Mouse (Mus musculus): ENCODE results near the gene Tjp1. TPM values are rescaled to one million over a fixed set of nuclear protein-coding genes. Genes with fewer than 3 reads are reported as not detected.

The Tjp1 gene
- polyA plus RNA-seq, 1 experiment from 2014 or later, result 30.3 TPM

GRCm38 (mm10) chr7:65360278-65360677 is 167.3 kb downstream of the Tjp1 start:
- Histone ChIP-seq H3K27me3 (ENCODE audit: control insufficient read depth, insufficient read depth, low read length) (no peaks in the 10 kb centered on the region), H3K27ac (ENCODE audit: low read depth, low read length) (no peak overlapping the region), H3K4me1 (replicated peaks; ENCODE audit: control insufficient read depth, insufficient read depth, low read length) (no peaks in the 10 kb centered on the region; the same call in 1 of the 2 replicates), H3K9me3 (ENCODE audit: control insufficient read depth, low read length) (no peaks in the 10 kb centered on the region), H3K9ac (ENCODE audit: low read length) (no peak overlapping the region), H3K36me3 (ENCODE audit: control insufficient read depth, insufficient read depth, low read length) (no peaks in the 10 kb centered on the region), H3K4me2 (ENCODE audit: low read depth, low read length, severe bottlenecking) (no peak overlapping the region), H3K4me3 (ENCODE audit: low read depth, low read length) (no peak overlapping the region)
- 78% methylated on average over 3 of the region's 3 CpGs for WGBS
- DNase-seq (ENCODE audit: low spot score) (no peak), ATAC-seq (replicated peaks; ENCODE audit: low FRiP score) (no peak)

- Histone ChIP-seq H3K9ac (ENCODE audit: low read length) (no peak overlapping the region), H3K4me3 (ENCODE audit: low read depth, low read length) (no peak overlapping the region), H3K4me1 (replicated peaks; ENCODE audit: control insufficient read depth, insufficient read depth, low read length) (no peaks in the 10 kb centered on the region; the same call in 1 of the 2 replicates), H3K27ac (ENCODE audit: low read depth, low read length) (no peak overlapping the region), H3K27me3 (ENCODE audit: control insufficient read depth, insufficient read depth, low read length) (no peaks in the 10 kb centered on the region), H3K4me2 (ENCODE audit: low read depth, low read length, severe bottlenecking) (no peak overlapping the region), H3K36me3 (ENCODE audit: control insufficient read depth, insufficient read depth, low read length) (no peaks in the 10 kb centered on the region), H3K9me3 (ENCODE audit: control insufficient read depth, low read length) (no peaks in the 10 kb centered on the region)
- DNase-seq (ENCODE audit: low spot score) (no peak), ATAC-seq (replicated peaks; ENCODE audit: low FRiP score) (no peak)
- 86% methylated on average over 8 of the region's 8 CpGs for WGBS
Measured at GRCm38 (mm10) chr7:65359774-65360173, 167.8 kb downstream of the Tjp1 start.

GRCm38 (mm10) chr7:65357538-65357937 is 170.0 kb downstream of the Tjp1 start:
- H3K9ac ChIP-seq (ENCODE audit: low read length), result no peak overlapping the region

DNA sequence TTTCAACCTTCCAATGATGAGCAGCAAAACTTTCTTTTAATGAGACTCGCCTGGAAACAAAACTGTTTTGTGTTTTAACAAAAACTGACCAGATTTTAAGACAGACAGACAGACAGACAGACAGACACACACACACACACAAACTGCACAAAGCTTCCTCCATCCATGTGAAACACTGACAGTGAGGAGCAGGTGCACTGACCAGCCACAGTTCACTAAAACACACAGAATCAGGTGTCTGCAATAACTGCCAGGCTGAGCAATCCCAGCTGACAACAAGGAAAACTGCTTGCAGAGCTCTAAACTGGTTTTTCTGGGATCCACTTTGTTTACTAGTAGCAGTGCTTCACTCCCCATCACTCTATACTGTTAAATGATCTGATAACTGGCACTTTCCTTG is 171.4 kb downstream of the Tjp1 start:
- WGBS, result 78% methylated on average over 1 of the region's 1 CpGs
- ATAC-seq (replicated peaks; ENCODE audit: low FRiP score) (no peak), DNase-seq (ENCODE audit: low spot score) (no peak)
- Histone ChIP-seq H3K4me2 (ENCODE audit: low read depth, low read length, severe bottlenecking) (no peak overlapping the region), H3K27ac (ENCODE audit: low read depth, low read length) (no peak overlapping the region), H3K9me3 (ENCODE audit: control insufficient read depth, low read length) (no peaks in the 10 kb centered on the region), H3K36me3 (ENCODE audit: control insufficient read depth, insufficient read depth, low read length) (no peaks in the 10 kb centered on the region), H3K9ac (ENCODE audit: low read length) (no peak overlapping the region), H3K4me1 (replicated peaks; ENCODE audit: control insufficient read depth, insufficient read depth, low read length) (no peaks in the 10 kb centered on the region; the same call in 1 of the 2 replicates), H3K4me3 (ENCODE audit: low read depth, low read length) (no peak overlapping the region), H3K27me3 (ENCODE audit: control insufficient read depth, insufficient read depth, low read length) (no peaks in the 10 kb centered on the region)

More at GRCm38 (mm10) chr7:65357538-65357937, 170.0 kb downstream of the Tjp1 start:
- no peaks in the 10 kb centered on the region for H3K27me3 ChIP-seq (ENCODE audit: control insufficient read depth, insufficient read depth, low read length)
- H3K4me2 ChIP-seq (ENCODE audit: low read depth, low read length, severe bottlenecking), result no peak overlapping the region
- no peaks in the 10 kb centered on the region for H3K36me3 ChIP-seq (ENCODE audit: control insufficient read depth, insufficient read depth, low read length)
- DNase-seq (ENCODE audit: low spot score) (no peak), ATAC-seq (replicated peaks; ENCODE audit: low FRiP score) (no peak)
- H3K9me3 ChIP-seq (ENCODE audit: control insufficient read depth, low read length), result no peaks in the 10 kb centered on the region
- H3K4me3 ChIP-seq (ENCODE audit: low read depth, low read length), result no peak overlapping the region
- 67% methylated on average over 1 of the region's 1 CpGs for WGBS
- H3K4me1 ChIP-seq (replicated peaks; ENCODE audit: control insufficient read depth, insufficient read depth, low read length), result no peaks in the 10 kb centered on the region; the same call in 1 of the 2 replicates
- H3K27ac ChIP-seq (ENCODE audit: low read depth, low read length), result no peak overlapping the region

DNA sequence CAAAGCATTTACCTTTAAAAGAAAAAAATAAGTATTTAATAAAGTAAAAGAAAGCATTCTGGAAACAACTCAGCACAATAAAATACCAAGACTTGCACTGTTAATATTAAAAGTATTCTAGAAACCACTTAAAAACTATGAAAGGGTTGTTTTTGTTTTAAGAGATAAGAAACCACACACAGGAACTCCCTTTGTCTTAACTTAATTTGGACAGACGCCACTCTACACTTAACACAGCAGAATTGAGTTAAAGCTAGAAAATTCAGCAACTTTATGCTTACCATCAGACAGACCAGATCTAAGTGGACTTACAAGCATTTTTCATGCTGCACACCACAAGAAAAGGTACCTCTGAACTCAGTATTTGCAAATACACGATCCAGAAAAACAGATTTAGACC is 172.7 kb downstream of the Tjp1 start:
- no peaks in the 10 kb centered on the region for H3K9me3 ChIP-seq (ENCODE audit: control insufficient read depth, low read length)
- DNase-seq (ENCODE audit: low spot score) (no peak), ATAC-seq (replicated peaks; ENCODE audit: low FRiP score) (no peak)
- no peak overlapping the region for H3K9ac ChIP-seq (ENCODE audit: low read length)
- H3K27me3 ChIP-seq (ENCODE audit: control insufficient read depth, insufficient read depth, low read length), result no peaks in the 10 kb centered on the region
- 79% methylated on average over 2 of the region's 2 CpGs for WGBS
- H3K27ac ChIP-seq (ENCODE audit: low read depth, low read length), result no peak overlapping the region
- H3K4me2 ChIP-seq (ENCODE audit: low read depth, low read length, severe bottlenecking), result no peak overlapping the region
- H3K4me1 ChIP-seq (replicated peaks; ENCODE audit: control insufficient read depth, insufficient read depth, low read length), result no peaks in the 10 kb centered on the region; the same call in 1 of the 2 replicates
- no peaks in the 10 kb centered on the region for H3K36me3 ChIP-seq (ENCODE audit: control insufficient read depth, insufficient read depth, low read length)
- H3K4me3 ChIP-seq (ENCODE audit: low read depth, low read length), result no peak overlapping the region

DNA sequence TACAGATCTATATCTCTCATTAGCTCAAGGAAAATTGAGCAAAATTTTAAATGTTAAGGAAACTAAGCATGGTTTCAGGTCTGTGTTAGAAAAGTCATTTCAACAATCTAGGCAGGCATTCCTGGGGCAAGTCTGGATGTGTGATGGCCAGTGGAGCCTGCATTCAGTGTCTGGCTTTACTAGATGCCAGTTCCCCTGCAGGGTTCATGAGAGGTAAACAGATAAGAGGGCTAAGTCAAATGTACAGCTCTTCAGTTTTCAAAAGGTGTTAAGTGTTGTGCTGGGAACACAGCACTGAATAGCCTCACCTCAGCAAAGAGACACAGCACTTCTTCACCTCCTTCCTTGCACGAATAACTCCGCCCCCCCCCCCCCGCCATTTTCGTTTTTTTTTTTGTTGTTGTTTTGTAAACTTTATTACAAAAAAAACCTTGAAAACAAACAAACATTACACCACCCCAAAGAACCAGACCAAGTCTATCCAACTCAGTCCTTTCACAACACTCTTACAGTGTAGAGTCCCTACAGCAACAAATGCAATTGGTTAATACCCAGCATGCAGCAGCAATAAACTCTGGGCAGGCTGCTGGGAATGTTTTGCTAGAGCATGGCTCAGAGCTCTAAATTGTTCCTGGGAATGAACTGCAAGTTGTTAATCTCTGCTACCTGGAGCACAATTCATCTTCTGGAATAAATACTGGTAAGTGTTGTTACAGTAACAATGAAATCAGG is 177.1 kb downstream of the Tjp1 start:
- no peak overlapping the region for H3K9ac ChIP-seq (ENCODE audit: low read length)
- no peak overlapping the region for H3K27ac ChIP-seq (ENCODE audit: low read depth, low read length)
- 85% methylated on average over 4 of the region's 4 CpGs for WGBS
- no peak overlapping the region for H3K4me2 ChIP-seq (ENCODE audit: low read depth, low read length, severe bottlenecking)
- H3K4me3 ChIP-seq (ENCODE audit: low read depth, low read length), result no peak overlapping the region
- H3K27me3 ChIP-seq (ENCODE audit: control insufficient read depth, insufficient read depth, low read length), result no peaks in the 10 kb centered on the region
- no peak for DNase-seq (ENCODE audit: low spot score)
- H3K9me3 ChIP-seq (ENCODE audit: control insufficient read depth, low read length), result no peaks in the 10 kb centered on the region
- no peaks in the 10 kb centered on the region for H3K4me1 ChIP-seq (replicated peaks; ENCODE audit: control insufficient read depth, insufficient read depth, low read length)
- H3K36me3 ChIP-seq (ENCODE audit: control insufficient read depth, insufficient read depth, low read length), result no peaks in the 10 kb centered on the region
- no peak for ATAC-seq (replicated peaks; ENCODE audit: low FRiP score)

GRCm38 (mm10) chr7:65348540-65348939 is 179.0 kb downstream of the Tjp1 start:
- no peak overlapping the region for H3K27ac ChIP-seq (ENCODE audit: low read depth, low read length)
- DNase-seq (ENCODE audit: low spot score) (no peak), ATAC-seq (replicated peaks; ENCODE audit: low FRiP score) (no peak)
- no peak overlapping the region for H3K4me2 ChIP-seq (ENCODE audit: low read depth, low read length, severe bottlenecking)
- H3K4me1 ChIP-seq (replicated peaks; ENCODE audit: control insufficient read depth, insufficient read depth, low read length), result no peaks in the 10 kb centered on the region
- H3K9me3 ChIP-seq (ENCODE audit: control insufficient read depth, low read length), result no peaks in the 10 kb centered on the region
- H3K36me3 ChIP-seq (ENCODE audit: control insufficient read depth, insufficient read depth, low read length), result no peaks in the 10 kb centered on the region
- H3K4me3 ChIP-seq (ENCODE audit: low read depth, low read length), result no peak overlapping the region
- no peak overlapping the region for H3K9ac ChIP-seq (ENCODE audit: low read length)
- no peaks in the 10 kb centered on the region for H3K27me3 ChIP-seq (ENCODE audit: control insufficient read depth, insufficient read depth, low read length)

GRCm38 (mm10) chr7:65345314-65345713 is 182.3 kb downstream of the Tjp1 start:
- Histone ChIP-seq H3K4me3 (ENCODE audit: low read depth, low read length) (no peak overlapping the region), H3K4me1 (replicated peaks; ENCODE audit: control insufficient read depth, insufficient read depth, low read length) (no peaks in the 10 kb centered on the region), H3K9me3 (ENCODE audit: control insufficient read depth, low read length) (no peaks in the 10 kb centered on the region), H3K27ac (ENCODE audit: low read depth, low read length) (no peak overlapping the region), H3K9ac (ENCODE audit: low read length) (no peak overlapping the region), H3K36me3 (ENCODE audit: control insufficient read depth, insufficient read depth, low read length) (no peaks in the 10 kb centered on the region), H3K27me3 (ENCODE audit: control insufficient read depth, insufficient read depth, low read length) (no peaks in the 10 kb centered on the region), H3K4me2 (ENCODE audit: low read depth, low read length, severe bottlenecking) (no peak overlapping the region)
- ATAC-seq (replicated peaks; ENCODE audit: low FRiP score) (no peak), DNase-seq (ENCODE audit: low spot score) (no peak)
- WGBS, result 86% methylated on average over 3 of the region's 3 CpGs
